Mouse (Mus musculus) midbrain, postnatal 0 days (tissue): ENCODE data around the gene Jph2. TPM values are rescaled to one million over a fixed set of nuclear protein-coding genes. Genes with fewer than 3 reads are reported as not detected.

Experiments
- ATAC-seq: fragments of 200-750 bp; cut with Nextera tagmentation; 2 replicates; pipeline ENCODE4 v1.8.0; 2017; ENCODE audit warnings: moderate number of reproducible peaks, mild to moderate bottlenecking, moderate TSS enrichment, moderate library complexity; ENCODE audit not compliant: low FRiP score
- DNase-seq: peaks from one replicate; pipeline ENCODE4 v3.0.0-alpha.2; 2015; ENCODE audit warnings: low spot score
- H3K27ac ChIP-seq: fragments of 300-500 bp; sonication (generic); 2 replicates; pipeline ENCODE4 v1.5.1; 2014; ENCODE audit warnings: low read depth, mild to moderate bottlenecking, low read length, mixed read lengths
- H3K27me3 ChIP-seq: fragments of 300-500 bp; sonication (generic); 2 replicates; pipeline ENCODE4 v1.6.1; 2014; ENCODE audit warnings: low read length, control low read depth, mixed read lengths; ENCODE audit not compliant: insufficient read depth
- H3K36me3 ChIP-seq: fragments of 300-500 bp; sonication (generic); 2 replicates; pipeline ENCODE4 v1.6.1; 2014; ENCODE audit warnings: low read length, control low read depth, mixed read lengths; ENCODE audit not compliant: insufficient read depth
- H3K4me1 ChIP-seq: fragments of 300-500 bp; sonication (generic); 2 replicates; pipeline ENCODE4 v1.6.1; 2014; ENCODE audit warnings: mild to moderate bottlenecking, control low read depth, antibody characterized with exemption, low read length, mixed read lengths; ENCODE audit not compliant: insufficient read depth
- H3K4me2 ChIP-seq: fragments of 300-500 bp; sonication (generic); 2 replicates; pipeline ENCODE4 v1.6.1; 2014; ENCODE audit warnings: low read depth, mild to moderate bottlenecking, low read length, mixed read lengths; ENCODE audit not compliant: poor library complexity, severe bottlenecking
- H3K4me3 ChIP-seq: fragments of 300-500 bp; sonication (generic); 2 replicates; pipeline ENCODE4 v1.5.1; 2014; ENCODE audit warnings: low read depth, mild to moderate bottlenecking, low read length, moderate library complexity
- H3K9ac ChIP-seq: fragments of 300-500 bp; sonication (generic); replicated peaks from 2 replicates; pipeline ENCODE4 v1.6.1; 2014; ENCODE audit warnings: mild to moderate bottlenecking, low read length, moderate library complexity, mixed read lengths; ENCODE audit not compliant: poor library complexity, severe bottlenecking
- H3K9me3 ChIP-seq: fragments of 300-500 bp; sonication (generic); 2 replicates; pipeline ENCODE4 v1.6.1; 2016; ENCODE audit warnings: low read length, control low read depth
- CTCF ChIP-seq: IDR thresholded peaks from 2 replicates; pipeline ENCODE4 v1.5.1; 2016; ENCODE audit warnings: antibody characterized with exemption, mild to moderate bottlenecking
- WGBS: fragments of 180-500 bp; shearing (Covaris S2); extraction: QIAGEN DNeasy Blood & Tissue Kit; methylation state at CpG from one replicate; pipeline ENCODE4 v1.1.7; 2014; 5-methylcytosine and 5-hydroxymethylcytosine counted together
- polyA plus RNA-seq: library from polyadenylated mRNA; unstranded; fragments of >200 nt; fragmentation: Nextera tagmentation; extraction: Ambion mirVana; gene quantifications from 2 replicates; pipeline ENCODE4 v1.2.1, GENCODE M21; 2015
- total RNA-seq: library from RNA; depleted of rRNA; stranded (reverse); fragments of >200 nt; gene quantifications from 2 replicates; pipeline ENCODE4 v1.2.3, GENCODE M21; 2014

The Jph2 gene
- total and polyA plus RNA-seq, 2 experiments from 2014 or later: 1.5 to 3.5 TPM

GRCm38 (mm10) chr2:163393976-163394375 is 3.8 kb downstream of the Jph2 start:
- WGBS: 75% methylated on average over 6 of the region's 6 CpGs
- Histone ChIP-seq H3K9me3 (no peaks in the 10 kb centered on the region), H3K36me3 (no peaks in the 10 kb centered on the region), H3K27ac (no peak overlapping the region), H3K27me3 (no peaks in the 10 kb centered on the region), H3K9ac (no peak overlapping the region), H3K4me3 (no peak overlapping the region), H3K4me2 (no peak overlapping the region), H3K4me1 (no peaks in the 10 kb centered on the region)
- no peak for TF ChIP-seq CTCF
- DNase-seq (no peak), ATAC-seq (no peak)

- no peak overlapping the region for H3K4me2 ChIP-seq
- 94% methylated on average over 10 of the region's 10 CpGs for WGBS
- no peak overlapping the region for H3K9ac ChIP-seq
- no peaks in the 10 kb centered on the region for H3K36me3 ChIP-seq
- H3K4me1 ChIP-seq: no peaks in the 10 kb centered on the region
- no peak overlapping the region for H3K27ac ChIP-seq
- no peak for TF ChIP-seq CTCF
- H3K4me3 ChIP-seq: no peak overlapping the region
- no peaks in the 10 kb centered on the region for H3K27me3 ChIP-seq
- H3K9me3 ChIP-seq: no peaks in the 10 kb centered on the region
- DNase-seq: no peak
- no peak for ATAC-seq
Observed at GRCm38 (mm10) chr2:163393241-163393640, 4.6 kb downstream of the Jph2 start.

- no peaks in the 10 kb centered on the region for H3K36me3 ChIP-seq
- H3K4me3 ChIP-seq: no peak overlapping the region
- ATAC-seq: no peak
- H3K9me3 ChIP-seq: no peaks in the 10 kb centered on the region
- 79% methylated on average over 6 of the region's 6 CpGs for WGBS
- no peaks in the 10 kb centered on the region for H3K27me3 ChIP-seq
- TF ChIP-seq CTCF: no peak
- no peaks in the 10 kb centered on the region for H3K4me1 ChIP-seq
- no peak overlapping the region for H3K9ac ChIP-seq
- DNase-seq: no peak
- no peak overlapping the region for H3K4me2 ChIP-seq
- H3K27ac ChIP-seq: no peak overlapping the region
Observed at GRCm38 (mm10) chr2:163392436-163392835, 5.4 kb downstream of the Jph2 start.

GRCm38 (mm10) chr2:163386423-163387190 is 11.2 kb downstream of the Jph2 start:
- DNase-seq (no peak), ATAC-seq (no peak)
- 84% methylated on average over 15 of the region's 15 CpGs for WGBS
- no peaks in the 10 kb centered on the region for H3K9me3 ChIP-seq
- H3K27me3 ChIP-seq: no peaks in the 10 kb centered on the region
- H3K4me3 ChIP-seq: no peak overlapping the region
- H3K36me3 ChIP-seq: no peaks in the 10 kb centered on the region
- no peaks in the 10 kb centered on the region for H3K4me1 ChIP-seq
- no peak for TF ChIP-seq CTCF
- no peak overlapping the region for H3K9ac ChIP-seq
- no peak overlapping the region for H3K4me2 ChIP-seq
- H3K27ac ChIP-seq: no peak overlapping the region

GRCm38 (mm10) chr2:163385126-163385525 is 12.7 kb downstream of the Jph2 start:
- TF ChIP-seq CTCF: no peak
- H3K4me2 ChIP-seq: no peak overlapping the region
- H3K9me3 ChIP-seq: no peaks in the 10 kb centered on the region
- ATAC-seq (no peak), DNase-seq (no peak)
- WGBS: 86% methylated on average over 6 of the region's 6 CpGs
- no peaks in the 10 kb centered on the region for H3K4me1 ChIP-seq
- no peak overlapping the region for H3K27ac ChIP-seq
- no peaks in the 10 kb centered on the region for H3K27me3 ChIP-seq
- no peak overlapping the region for H3K9ac ChIP-seq
- H3K36me3 ChIP-seq: no peaks in the 10 kb centered on the region
- H3K4me3 ChIP-seq: no peak overlapping the region

- Histone ChIP-seq H3K27me3 (peaks cover 5% of the 10 kb centered on the region; the same call in 1 of the 2 replicates), H3K9ac (no peak overlapping the region), H3K4me2 (no peak overlapping the region), H3K9me3 (no peaks in the 10 kb centered on the region), H3K36me3 (no peaks in the 10 kb centered on the region), H3K27ac (no peak overlapping the region), H3K4me3 (no peak overlapping the region), H3K4me1 (no peaks in the 10 kb centered on the region)
- ATAC-seq (no peak), DNase-seq (no peak)
- TF ChIP-seq CTCF: no peak
- 78% methylated on average over 8 of the region's 8 CpGs for WGBS
Observed at GRCm38 (mm10) chr2:163381246-163381645, 16.5 kb downstream of the Jph2 start.
